Mouse (Mus musculus) testis, postnatal 14 days (tissue): ENCODE results near the gene Gm20388.

Experiments
- DNase-seq: peaks from one replicate; pipeline ENCODE4 v3.0.0; 2021; ENCODE audit warnings: low spot score

The Gm20388 gene

GRCm38 (mm10) chr8:121842064-121842955 is 1931.7 kb downstream of the Gm20388 start:
- no peak for DNase-seq

DNA sequence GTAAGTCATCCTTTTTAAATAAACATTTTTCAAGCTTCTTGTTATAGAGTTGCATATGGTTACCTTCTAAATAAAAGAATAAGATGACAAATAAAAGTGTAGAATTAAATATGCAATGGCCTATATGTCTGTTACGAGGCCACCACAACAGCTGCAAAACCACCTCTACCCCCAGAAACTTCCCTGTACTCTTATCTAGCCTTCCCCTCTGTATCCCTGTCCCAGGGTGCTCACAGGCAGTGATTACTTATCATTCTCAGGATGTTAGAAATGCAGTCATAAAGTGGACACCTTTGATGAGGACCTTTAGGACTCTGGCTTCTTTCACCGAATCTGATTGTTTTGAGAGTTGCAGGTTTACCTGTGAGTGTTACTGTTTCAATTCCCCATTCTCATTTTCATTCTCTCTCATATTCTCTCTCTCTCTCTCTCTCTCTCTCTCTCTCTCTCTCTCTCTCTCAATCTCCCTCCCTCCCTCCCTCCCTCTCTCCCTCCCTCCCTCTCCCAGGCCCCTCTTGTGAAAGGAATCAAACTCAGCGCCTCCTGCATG is 1932.6 kb downstream of the Gm20388 start:
- DNase-seq = no peak

DNA sequence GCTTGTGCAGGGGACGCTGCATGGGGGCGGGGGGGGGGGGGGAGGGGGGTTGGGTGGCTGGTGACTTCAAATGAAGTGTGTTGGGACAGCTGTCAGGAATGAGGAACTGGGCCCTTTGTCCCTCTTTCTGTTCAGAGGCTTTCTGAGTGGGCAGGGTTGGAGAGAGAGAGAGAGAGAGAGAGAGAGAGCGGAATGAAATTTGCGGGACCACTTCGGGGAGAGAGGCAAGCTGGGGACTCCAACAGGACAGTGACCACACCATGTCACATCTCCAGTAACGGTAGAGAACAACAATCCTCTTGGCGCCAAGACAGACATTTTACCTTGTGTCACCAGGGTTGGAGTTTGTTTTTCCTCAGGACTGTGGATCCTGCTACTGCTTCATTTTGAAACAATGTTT is 1934.1 kb downstream of the Gm20388 start:
- no peak for DNase-seq

- DNase-seq = no peak
Observed at GRCm38 (mm10) chr8:121846815-121847214, 1936.2 kb downstream of the Gm20388 start.

GRCm38 (mm10) chr8:121847261-121847822 is 1936.7 kb downstream of the Gm20388 start:
- no peak for DNase-seq

GRCm38 (mm10) chr8:121847987-121848386 is 1937.3 kb downstream of the Gm20388 start:
- no peak for DNase-seq

- DNase-seq = no peak
Observed at GRCm38 (mm10) chr8:121848495-121848894, 1937.9 kb downstream of the Gm20388 start.

DNA sequence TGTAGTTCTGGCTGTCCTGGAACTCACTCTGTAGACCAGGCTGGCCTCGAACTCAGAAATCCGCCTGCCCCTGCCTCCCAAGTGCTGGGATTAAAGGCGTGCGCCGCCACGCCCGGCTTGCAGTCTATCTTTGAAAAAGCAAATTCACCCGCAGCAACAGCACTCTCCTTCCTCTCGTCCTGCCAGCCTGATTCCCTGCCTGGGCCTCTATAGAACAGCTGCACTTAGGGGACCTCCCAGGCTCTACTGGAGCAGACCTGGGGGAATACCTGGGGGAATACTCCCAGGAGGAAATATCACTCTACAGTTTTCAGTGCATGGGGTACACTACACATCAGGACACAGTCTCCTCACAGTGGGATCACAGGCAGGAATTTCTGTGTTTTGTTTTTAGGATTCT is 1938.7 kb downstream of the Gm20388 start:
- DNase-seq = no peak

DNA sequence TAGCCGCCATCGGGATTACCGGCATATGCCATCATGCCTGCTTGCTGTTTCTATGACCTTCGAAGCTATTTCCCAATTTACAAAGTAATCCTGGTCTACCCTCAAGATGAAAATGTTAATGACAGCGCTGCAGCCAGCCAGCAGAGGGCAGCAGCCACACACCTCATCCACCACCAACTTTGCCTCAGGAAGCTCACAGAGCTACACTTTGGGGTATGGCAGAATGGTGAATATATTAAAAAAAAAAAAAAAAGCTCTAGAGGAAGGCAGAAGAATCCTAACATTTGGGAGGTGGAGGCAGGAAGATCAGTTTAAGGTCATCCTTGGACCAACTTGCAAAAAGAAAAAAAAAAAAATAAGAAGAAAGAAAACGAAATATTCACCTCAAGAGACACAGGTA is 1939.4 kb downstream of the Gm20388 start:
- DNase-seq = peak; percentile 54

GRCm38 (mm10) chr8:121850436-121850820 is 1939.8 kb downstream of the Gm20388 start:
- DNase-seq = no peak

DNA sequence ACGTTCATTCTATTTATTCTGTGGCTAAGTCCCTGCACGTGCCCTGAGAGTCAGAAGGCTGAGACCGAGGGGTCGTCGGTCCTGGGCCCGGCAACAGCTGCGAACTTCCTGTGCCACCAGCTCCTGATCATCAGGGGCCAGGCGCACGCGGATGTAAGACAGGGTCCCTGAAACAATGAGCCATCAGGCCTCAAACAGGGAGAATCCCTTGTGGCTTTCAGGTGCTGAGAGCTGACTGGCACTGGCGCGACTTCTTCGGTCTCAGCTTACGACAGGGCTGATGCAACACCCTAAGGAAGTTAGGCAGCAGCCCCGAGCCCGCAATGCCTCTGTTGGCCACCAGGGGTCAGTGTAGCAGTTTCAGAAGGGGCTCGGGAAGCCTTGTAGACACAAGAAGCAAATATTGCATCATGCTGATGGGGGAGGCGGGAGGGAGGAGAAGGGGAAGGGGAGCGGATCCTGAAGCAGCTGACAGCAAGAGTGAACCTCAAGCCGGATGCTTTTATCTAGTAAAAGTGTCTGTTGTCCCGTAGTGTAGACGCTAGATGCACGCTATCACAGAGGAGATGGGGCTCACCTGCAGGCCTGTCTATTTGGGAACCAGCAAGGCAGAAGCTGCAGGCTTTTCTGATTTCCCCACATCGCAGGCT is 1940.3 kb downstream of the Gm20388 start:
- DNase-seq = peak; percentile 91

- no peak for DNase-seq
Observed at GRCm38 (mm10) chr8:121851716-121852115, 1941.1 kb downstream of the Gm20388 start.

- DNase-seq = no peak
Observed at GRCm38 (mm10) chr8:121852464-121852863, 1941.8 kb downstream of the Gm20388 start.

GRCm38 (mm10) chr8:121853586-121853985 is 1942.9 kb downstream of the Gm20388 start:
- peak; percentile 44 for DNase-seq

DNA sequence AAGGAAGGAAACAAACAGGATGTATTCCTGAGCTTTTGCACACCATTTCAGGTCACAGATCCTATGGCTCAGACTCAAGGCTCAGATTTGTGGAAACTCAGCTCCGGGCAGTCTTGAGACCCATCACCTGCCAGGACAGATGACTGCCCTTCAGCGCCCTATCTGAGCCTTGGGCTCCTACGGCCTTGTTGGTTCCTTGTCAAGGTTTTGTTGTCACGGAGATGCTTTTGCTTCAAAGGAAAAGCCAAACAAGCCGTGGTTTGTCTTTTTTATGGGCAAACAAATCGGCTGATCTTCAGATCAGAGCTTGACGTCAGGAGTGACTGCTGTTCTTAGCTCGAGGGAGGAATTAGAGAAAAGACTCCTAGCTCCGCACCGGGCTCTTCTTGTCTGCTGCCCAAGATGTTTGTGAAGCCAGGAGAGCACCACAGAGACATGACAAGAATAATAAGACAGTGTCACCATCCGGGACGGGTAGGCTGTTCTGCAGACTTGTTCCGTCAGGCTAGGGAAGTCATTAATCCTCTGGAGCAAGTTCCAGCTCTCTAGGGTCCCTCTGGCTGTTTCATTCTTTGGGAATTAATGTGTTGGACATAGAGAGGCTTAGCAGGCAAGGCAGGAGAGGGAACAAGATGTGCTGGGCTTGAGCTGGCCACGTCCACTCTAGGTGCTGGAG is 1945.6 kb downstream of the Gm20388 start:
- DNase-seq = no peak

GRCm38 (mm10) chr8:121857331-121857730 is 1946.7 kb downstream of the Gm20388 start:
- no peak for DNase-seq

DNA sequence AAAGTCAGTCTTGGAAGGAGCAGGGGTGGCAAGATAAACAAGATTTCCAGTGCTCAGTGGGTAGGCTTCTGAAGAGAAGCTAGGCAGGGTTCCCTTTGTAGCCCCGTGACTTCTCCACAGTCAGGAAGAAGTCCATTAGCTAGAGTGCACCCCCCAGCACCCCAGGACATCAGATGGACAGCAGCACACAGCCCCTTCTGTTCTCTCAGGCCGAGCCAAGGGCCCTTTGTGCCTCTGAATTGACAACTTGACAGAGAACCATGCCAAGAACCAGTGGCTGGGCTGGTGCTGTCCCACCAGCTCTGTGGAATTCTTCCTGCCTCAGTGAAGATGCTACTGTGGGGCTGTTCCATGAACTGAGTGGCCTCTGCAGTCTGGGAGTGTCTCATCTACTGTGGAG is 1947.1 kb downstream of the Gm20388 start:
- DNase-seq = no peak

DNA sequence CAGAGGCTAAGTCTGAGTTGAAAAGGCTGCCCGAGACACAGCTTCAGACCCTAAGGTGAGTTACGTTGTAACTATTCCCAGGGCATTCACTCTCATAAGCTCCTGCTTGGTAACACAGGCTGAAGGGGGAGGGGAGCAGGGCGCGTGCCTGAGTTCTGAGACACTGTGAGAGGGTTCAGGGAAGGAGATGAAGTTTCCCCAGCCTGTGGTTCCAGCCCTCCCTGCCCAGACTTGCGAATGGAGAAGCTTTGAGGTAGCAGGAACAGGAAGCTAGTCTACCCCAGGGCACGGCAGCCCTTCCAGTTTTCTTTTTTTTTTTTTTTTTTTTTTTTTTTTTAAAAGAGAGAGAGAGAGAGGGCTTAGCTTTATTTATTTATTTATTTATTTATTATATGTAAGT is 1950.6 kb downstream of the Gm20388 start:
- peak; percentile 85 for DNase-seq

DNA sequence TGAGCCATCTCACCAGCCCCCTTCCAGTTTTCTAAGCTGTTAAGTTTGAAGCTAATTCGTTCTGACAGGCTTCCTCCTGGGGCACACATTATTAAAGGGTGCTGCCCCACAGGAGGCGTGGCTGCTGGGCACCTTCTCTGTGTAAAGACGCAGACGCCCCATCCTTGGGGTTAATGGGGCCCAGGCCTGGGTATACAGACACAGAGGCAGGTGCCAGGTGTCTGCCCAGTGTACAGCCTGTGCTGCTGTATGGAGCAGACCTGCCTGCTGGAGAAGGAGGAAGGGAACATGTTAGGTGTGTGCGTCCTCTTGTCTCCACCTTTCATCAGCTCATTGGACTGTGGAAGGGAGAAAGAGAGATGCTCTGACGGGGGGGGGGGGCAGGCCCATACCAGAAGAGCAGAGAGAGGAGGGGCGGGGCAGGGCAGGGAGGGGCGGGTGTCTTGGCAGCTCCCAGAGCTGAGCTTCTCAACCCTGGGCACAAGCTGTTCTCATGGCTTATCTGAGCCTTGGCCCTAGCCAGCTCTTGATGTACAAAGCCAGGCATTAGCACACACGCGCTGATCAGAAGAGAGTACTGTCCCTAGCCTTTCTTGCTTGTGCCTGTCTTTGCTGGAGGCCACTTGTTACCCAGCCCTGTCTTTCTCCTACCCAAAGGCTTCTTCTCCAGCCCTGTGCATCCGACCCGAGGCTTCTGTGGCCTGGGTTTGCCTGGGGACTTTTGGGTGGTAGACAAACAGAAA is 1951.3 kb downstream of the Gm20388 start:
- peak; percentile 81 for DNase-seq

GRCm38 (mm10) chr8:121865356-121865755 is 1954.7 kb downstream of the Gm20388 start:
- no peak for DNase-seq

GRCm38 (mm10) chr8:121868196-121868595 is 1957.6 kb downstream of the Gm20388 start:
- no peak for DNase-seq
